Mouse (Mus musculus) heart, embryonic 10.5 days (tissue): ENCODE data around the gene Cic. TPM values are rescaled to one million over a fixed set of nuclear protein-coding genes. Genes with fewer than 3 reads are reported as not detected.

Source experiments
- DNase-seq: peaks from one replicate; pipeline ENCODE4 v3.0.0-alpha.2; 2017; ENCODE audit warnings: low spot score
- H3K27ac ChIP-seq: fragments of 300-500 bp; sonication (generic); 2 replicates; pipeline ENCODE4 v1.5.1; 2016; ENCODE audit warnings: mild to moderate bottlenecking
- H3K27me3 ChIP-seq: fragments of 300-500 bp; sonication (generic); 2 replicates; pipeline ENCODE4 v1.6.1; 2016; ENCODE audit warnings: mild to moderate bottlenecking; ENCODE audit not compliant: poor library complexity, insufficient read depth, severe bottlenecking
- H3K36me3 ChIP-seq: fragments of 300-500 bp; sonication (generic); 2 replicates; pipeline ENCODE4 v1.6.1; 2016; ENCODE audit warnings: mild to moderate bottlenecking, moderate library complexity
- H3K4me1 ChIP-seq: fragments of 300-500 bp; sonication (generic); 2 replicates; pipeline ENCODE4 v1.6.1; 2016; ENCODE audit warnings: mild to moderate bottlenecking
- H3K4me3 ChIP-seq: fragments of 300-500 bp; sonication (generic); 2 replicates; pipeline ENCODE4 v1.5.1; 2016; ENCODE audit warnings: mild to moderate bottlenecking, moderate library complexity
- H3K9me3 ChIP-seq: fragments of 300-500 bp; sonication (generic); 2 replicates; pipeline ENCODE4 v1.6.1; 2016; ENCODE audit warnings: mild to moderate bottlenecking, moderate library complexity
- WGBS: fragments of 180-500 bp; shearing (Covaris S2); methylation state at CpG from one replicate; pipeline ENCODE4 v1.1.7; 2016; 5-methylcytosine and 5-hydroxymethylcytosine counted together
- polyA plus RNA-seq: library from polyadenylated mRNA; unstranded; fragments of >200 nt; fragmentation: Nextera tagmentation; extraction: Ambion mirVana; gene quantifications from 2 replicates; pipeline ENCODE4 v1.2.1, GENCODE M21; 2016

The Cic gene
- polyA plus RNA-seq, 1 experiment from 2014 or later: 28.7 TPM

DNA sequence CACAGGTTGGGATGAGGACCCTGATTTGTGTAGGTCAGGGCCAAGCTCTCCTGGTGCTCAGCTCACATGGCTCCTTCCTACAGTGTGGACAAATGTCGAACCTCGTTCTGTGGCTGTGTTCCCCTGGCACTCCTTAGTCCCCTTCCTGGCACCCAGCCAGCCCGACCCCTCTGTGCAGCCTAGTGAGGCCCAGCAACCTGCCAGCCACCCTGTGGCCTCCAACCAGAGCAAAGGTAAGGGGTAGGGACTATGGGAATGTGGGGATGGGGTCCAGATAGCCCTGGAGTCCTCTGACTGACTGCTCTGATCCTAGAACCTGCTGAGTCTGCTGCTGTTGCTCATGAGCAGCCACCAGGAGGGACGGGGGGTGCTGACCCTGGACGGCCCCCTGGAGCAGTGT lies 17.3 kb downstream of the Cic start:
- 74% methylated on average over 5 of the region's 5 CpGs for WGBS
- no peaks in the 10 kb centered on the region for H3K27me3 ChIP-seq
- no peak for DNase-seq
- H3K36me3 ChIP-seq: peaks cover 53% of the 10 kb centered on the region
- peaks cover 46% of the 10 kb centered on the region for H3K4me1 ChIP-seq
- no peaks in the 10 kb centered on the region; the same call in 1 of the 2 replicates for H3K9me3 ChIP-seq
- H3K4me3 ChIP-seq: no peak overlapping the region
- 0 out of 2 replicates have a peak overlapping the region, but pooled peaks have one; percentile 25 for H3K27ac ChIP-seq

DNA sequence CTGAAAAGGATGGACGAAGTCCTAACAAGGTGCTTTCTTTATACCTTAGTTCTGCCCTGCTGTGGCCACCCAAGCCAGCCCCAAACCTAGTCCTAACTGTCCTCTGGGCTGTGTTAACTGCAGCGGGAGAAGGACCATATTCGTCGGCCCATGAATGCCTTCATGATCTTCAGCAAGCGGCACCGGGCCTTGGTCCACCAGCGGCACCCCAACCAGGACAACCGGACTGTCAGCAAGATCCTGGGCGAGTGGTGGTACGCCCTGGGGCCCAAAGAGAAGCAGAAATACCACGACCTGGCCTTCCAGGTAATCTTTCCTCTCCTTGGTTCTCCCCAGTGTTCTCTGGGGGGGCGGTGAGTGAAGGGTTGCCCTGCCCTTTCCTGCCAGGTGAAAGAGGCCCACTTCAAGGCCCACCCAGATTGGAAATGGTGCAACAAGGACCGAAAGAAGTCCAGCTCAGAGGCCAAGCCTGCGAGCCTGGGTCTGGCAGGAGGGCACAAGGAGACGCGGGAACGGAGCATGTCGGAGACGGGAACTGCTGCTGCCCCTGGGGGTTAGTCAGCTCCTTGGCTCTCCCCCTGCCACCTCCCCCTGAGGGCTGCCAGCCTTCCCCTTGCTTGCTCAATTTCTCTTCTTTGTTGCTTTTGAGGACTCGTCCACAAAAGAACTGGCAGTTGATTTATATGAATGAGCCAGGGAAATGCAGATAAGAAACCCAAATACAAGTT lies 18.2 kb downstream of the Cic start:
- peaks cover 62% of the 10 kb centered on the region for H3K36me3 ChIP-seq
- H3K4me1 ChIP-seq: peaks cover 39% of the 10 kb centered on the region
- DNase-seq: no peak
- WGBS: 88% methylated on average over 20 of the region's 20 CpGs
- no peaks in the 10 kb centered on the region; the same call in 1 of the 2 replicates for H3K9me3 ChIP-seq
- H3K27me3 ChIP-seq: no peaks in the 10 kb centered on the region
- H3K4me3 ChIP-seq: no peak overlapping the region
- H3K27ac ChIP-seq: no peak overlapping the region

DNA sequence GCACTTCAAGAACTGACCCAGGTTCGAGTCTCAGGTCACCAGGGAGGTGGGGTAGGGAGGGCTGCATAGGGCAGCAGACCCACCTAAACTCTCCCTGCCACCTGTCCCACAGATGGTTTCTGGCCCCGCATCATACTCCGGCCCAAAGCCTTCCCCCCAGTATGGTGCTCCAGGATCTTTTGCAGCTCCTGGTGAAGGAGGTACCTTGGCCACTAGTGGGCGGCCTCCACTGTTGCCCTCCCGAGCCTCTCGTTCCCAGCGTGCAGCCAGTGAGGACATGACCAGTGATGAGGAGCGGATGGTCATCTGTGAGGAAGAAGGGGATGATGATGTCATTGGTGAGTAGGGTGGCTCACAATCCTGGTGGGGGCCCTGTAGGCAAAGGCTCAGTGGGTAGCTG lies 19.5 kb downstream of the Cic start:
- 79% methylated on average over 8 of the region's 8 CpGs for WGBS
- Histone ChIP-seq H3K27me3 (no peaks in the 10 kb centered on the region), H3K9me3 (no peaks in the 10 kb centered on the region; the same call in 1 of the 2 replicates), H3K4me1 (peaks cover 27% of the 10 kb centered on the region), H3K36me3 (peaks cover 75% of the 10 kb centered on the region), H3K4me3 (no peak overlapping the region), H3K27ac (no peak overlapping the region)
- DNase-seq: no peak

DNA sequence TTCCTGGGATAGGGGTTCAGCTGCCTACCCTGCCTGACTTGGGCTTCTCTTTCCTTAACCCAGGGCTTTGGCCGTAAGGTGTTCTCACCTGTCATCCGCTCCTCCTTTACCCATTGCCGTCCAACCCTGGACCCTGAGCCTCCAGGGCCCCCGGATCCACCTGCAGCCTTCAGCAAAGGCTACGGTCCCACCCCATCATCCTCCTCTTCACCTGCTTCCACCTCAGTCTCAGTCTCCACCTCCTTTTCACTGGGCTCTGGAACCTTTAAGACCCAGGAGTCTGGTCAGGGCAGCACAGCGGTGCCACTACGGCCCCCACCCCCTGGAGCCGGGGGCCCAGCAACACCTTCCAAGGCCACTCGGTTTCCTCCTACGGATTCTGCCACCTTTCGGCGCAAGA lies 20.5 kb downstream of the Cic start:
- Histone ChIP-seq H3K36me3 (peaks cover 85% of the 10 kb centered on the region), H3K4me1 (peaks cover 30% of the 10 kb centered on the region), H3K4me3 (no peak overlapping the region), H3K27ac (no peak overlapping the region), H3K9me3 (no peaks in the 10 kb centered on the region; the same call in 1 of the 2 replicates), H3K27me3 (no peaks in the 10 kb centered on the region)
- no peak for DNase-seq
- WGBS: 88% methylated on average over 12 of the region's 12 CpGs

DNA sequence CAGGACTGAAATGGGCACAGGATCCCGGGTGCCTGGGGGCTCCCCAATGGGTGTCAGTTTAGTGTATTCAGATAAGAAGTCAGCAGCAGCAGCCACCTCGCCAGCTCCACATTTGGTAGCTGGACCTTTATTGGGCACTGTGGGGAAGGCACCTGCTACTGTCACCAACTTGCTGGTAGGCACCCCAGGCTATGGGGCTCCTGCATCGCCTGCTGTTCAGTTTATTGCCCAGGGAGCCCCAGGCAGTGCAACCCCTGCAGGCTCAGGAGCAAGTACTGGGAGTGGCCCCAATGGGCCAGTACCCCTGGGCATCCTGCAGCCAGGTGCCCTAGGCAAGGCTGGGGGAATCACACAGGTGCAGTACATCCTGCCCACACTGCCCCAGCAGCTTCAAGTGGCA lies 21.2 kb downstream of the Cic start:
- DNase-seq: no peak
- Histone ChIP-seq H3K27ac (no peak overlapping the region), H3K4me3 (no peak overlapping the region), H3K27me3 (no peaks in the 10 kb centered on the region), H3K36me3 (peaks cover 92% of the 10 kb centered on the region), H3K4me1 (peaks cover 30% of the 10 kb centered on the region), H3K9me3 (no peaks in the 10 kb centered on the region; the same call in 1 of the 2 replicates)
- 93% methylated on average over 3 of the region's 3 CpGs for WGBS

DNA sequence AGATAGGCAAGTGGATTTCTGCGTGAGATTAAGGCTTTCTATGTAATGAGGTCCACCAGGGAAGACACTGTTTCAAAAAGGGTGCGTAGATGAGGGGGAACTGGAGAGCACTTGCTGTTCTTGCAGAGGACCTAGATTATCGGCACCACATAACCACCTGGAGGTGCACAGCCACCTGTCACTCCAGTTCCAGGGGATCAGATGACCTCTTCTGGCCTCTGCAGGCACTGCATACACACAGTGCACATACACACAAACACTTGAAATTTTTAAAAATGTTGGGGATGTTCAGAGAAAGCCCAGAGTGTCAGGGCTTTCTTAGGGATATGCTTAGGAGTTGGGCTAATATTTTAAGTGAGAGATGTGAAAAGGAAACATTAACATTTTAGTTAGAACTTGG lies 22.4 kb downstream of the Cic start:
- DNase-seq: no peak
- peaks cover 22% of the 10 kb centered on the region for H3K4me1 ChIP-seq

DNA sequence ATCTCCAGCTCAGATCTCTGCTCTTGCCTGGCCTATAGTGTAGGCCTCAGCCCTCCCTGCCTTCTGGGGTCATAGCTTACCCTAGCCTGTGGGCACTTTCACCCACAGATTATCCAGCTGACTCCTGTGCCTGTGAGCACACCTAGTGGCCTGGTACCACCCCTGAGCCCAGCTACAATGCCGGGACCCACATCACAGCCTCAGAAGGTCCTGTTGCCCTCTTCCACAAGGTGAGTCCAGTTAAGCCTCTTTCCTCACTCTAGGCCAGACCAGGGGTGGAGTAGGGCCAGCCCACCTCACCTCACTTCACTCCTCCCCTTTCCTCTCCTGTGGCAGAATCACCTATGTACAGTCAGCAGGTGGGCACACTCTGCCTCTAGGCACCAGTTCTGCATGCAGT lies 23.0 kb downstream of the Cic start:
- DNase-seq: no peak
- Histone ChIP-seq H3K4me1 (peaks cover 19% of the 10 kb centered on the region), H3K36me3 (peaks cover 99% of the 10 kb centered on the region), H3K4me3 (no peak overlapping the region), H3K27ac (no peak overlapping the region), H3K9me3 (no peaks in the 10 kb centered on the region; the same call in 1 of the 2 replicates), H3K27me3 (no peaks in the 10 kb centered on the region)
- WGBS: 93% methylated on average over 1 of the region's 1 CpGs

More for the DNA sequence above, 22.4 kb downstream of the Cic start:
- no peaks in the 10 kb centered on the region for H3K27me3 ChIP-seq
- H3K27ac ChIP-seq: no peak overlapping the region
- H3K9me3 ChIP-seq: no peaks in the 10 kb centered on the region; the same call in 1 of the 2 replicates
- H3K36me3 ChIP-seq: peaks cover 99% of the 10 kb centered on the region
- H3K4me3 ChIP-seq: no peak overlapping the region
- WGBS: 94% methylated on average over 3 of the region's 3 CpGs

DNA sequence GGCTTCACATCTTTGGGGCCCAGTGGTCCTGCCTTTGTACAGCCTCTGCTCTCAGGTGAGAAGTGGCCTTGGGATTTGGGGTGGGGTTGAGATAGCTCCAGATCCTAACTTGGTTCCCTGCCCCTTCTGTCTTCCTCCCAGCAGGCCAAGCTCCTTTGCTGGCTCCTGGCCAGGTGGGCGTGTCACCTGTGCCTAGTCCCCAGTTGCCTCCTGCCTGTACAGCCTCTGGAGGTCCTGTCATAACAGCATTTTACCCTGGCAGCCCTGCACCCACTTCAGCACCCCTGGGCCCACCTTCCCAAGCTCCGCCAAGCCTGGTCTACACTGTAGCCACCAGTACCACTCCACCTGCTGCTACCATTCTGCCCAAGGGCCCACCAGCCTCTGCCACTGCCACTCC lies 23.4 kb downstream of the Cic start:
- no peak overlapping the region for H3K4me3 ChIP-seq
- no peak overlapping the region for H3K27ac ChIP-seq
- DNase-seq: no peak
- no peaks in the 10 kb centered on the region; the same call in 1 of the 2 replicates for H3K9me3 ChIP-seq
- H3K4me1 ChIP-seq: peaks cover 20% of the 10 kb centered on the region
- H3K27me3 ChIP-seq: no peaks in the 10 kb centered on the region
- WGBS: 93% methylated on average over 2 of the region's 2 CpGs
- peaks cover 99% of the 10 kb centered on the region for H3K36me3 ChIP-seq

DNA sequence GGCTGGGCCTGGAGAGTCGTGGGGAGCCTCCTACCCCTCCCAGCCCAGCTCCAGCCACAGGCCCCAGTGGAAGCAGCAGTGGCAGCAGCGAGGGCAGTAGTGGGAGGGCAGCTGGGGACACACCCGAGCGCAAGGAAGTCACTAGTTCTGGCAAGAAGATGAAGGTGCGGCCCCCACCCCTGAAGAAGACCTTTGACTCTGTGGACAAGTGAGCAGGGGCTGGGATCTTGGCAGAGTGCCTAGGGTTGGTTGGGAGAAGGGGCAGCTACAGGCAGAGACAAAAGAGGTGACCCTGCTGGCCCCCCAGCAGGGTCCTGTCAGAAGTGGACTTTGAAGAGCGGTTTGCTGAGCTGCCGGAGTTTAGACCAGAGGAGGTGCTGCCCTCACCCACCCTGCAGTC lies 24.6 kb downstream of the Cic start:
- Histone ChIP-seq H3K36me3 (peaks cover 90% of the 10 kb centered on the region), H3K27ac (0 out of 2 replicates have a peak overlapping the region, but pooled peaks have one; percentile 42), H3K4me3 (no peak overlapping the region), H3K27me3 (no peaks in the 10 kb centered on the region), H3K9me3 (no peaks in the 10 kb centered on the region; the same call in 1 of the 2 replicates), H3K4me1 (peaks cover 31% of the 10 kb centered on the region)
- WGBS: 71% methylated on average over 7 of the region's 7 CpGs
- no peak for DNase-seq

DNA sequence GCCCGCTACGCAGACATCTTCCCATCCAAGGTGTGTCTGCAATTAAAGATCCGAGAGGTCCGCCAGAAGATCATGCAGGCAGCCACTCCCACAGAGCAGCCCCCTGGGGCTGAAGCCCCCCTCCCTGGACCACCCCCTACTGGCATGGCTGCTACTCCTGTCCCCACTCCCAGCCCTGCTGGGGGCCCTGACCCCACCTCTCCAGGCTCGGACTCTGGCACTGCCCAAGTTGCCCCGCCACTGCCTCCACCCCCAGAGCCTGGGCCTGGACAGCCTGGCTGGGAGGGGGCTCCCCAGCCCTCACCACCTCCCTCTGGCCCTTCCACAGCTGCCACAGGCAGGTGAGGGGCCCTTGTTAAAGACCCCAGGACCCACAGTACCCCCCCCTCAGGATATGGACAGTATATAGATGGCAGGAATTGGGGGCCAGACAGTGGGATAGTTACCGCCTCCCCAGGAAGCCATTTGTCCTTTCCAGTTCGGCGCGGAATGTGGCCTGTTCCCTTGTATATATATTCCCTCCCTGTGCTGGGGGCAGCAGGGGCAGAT lies 25.8 kb downstream of the Cic start:
- H3K9me3 ChIP-seq: no peaks in the 10 kb centered on the region; the same call in 1 of the 2 replicates
- no peaks in the 10 kb centered on the region for H3K27me3 ChIP-seq
- DNase-seq: no peak
- peaks cover 37% of the 10 kb centered on the region for H3K4me1 ChIP-seq
- H3K27ac ChIP-seq: peak overlapping the region; percentile 60
- peaks cover 78% of the 10 kb centered on the region for H3K36me3 ChIP-seq
- WGBS: 76% methylated on average over 10 of the region's 10 CpGs
- H3K4me3 ChIP-seq: no peak overlapping the region; the same call in 1 of the 2 replicates

DNA sequence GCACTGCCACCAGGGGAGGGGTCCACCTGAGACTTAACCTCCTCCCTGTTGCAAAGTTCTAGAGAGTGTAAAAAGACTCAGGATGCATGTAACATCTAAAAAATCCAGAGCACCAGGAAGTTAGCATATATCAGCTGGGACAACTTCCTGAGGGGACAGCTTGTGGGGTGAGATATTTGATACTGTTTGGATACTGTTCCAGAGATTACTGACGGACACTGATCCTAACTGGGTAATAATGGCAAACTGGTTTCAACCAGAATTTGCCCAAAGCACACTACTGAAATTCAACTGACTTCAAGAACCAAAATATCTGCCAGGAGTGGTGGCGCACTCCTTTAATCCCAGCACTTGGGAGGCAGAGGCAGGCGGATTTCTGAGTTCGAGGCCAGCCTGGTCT lies 27.0 kb downstream of the Cic start:
- H3K4me1 ChIP-seq: peaks cover 41% of the 10 kb centered on the region
- H3K9me3 ChIP-seq: no peaks in the 10 kb centered on the region; the same call in 1 of the 2 replicates
- no peak for DNase-seq
- H3K4me3 ChIP-seq: no peak overlapping the region
- H3K36me3 ChIP-seq: peaks cover 66% of the 10 kb centered on the region
- H3K27ac ChIP-seq: no peak overlapping the region
- 87% methylated on average over 4 of the region's 4 CpGs for WGBS
- no peaks in the 10 kb centered on the region for H3K27me3 ChIP-seq

DNA sequence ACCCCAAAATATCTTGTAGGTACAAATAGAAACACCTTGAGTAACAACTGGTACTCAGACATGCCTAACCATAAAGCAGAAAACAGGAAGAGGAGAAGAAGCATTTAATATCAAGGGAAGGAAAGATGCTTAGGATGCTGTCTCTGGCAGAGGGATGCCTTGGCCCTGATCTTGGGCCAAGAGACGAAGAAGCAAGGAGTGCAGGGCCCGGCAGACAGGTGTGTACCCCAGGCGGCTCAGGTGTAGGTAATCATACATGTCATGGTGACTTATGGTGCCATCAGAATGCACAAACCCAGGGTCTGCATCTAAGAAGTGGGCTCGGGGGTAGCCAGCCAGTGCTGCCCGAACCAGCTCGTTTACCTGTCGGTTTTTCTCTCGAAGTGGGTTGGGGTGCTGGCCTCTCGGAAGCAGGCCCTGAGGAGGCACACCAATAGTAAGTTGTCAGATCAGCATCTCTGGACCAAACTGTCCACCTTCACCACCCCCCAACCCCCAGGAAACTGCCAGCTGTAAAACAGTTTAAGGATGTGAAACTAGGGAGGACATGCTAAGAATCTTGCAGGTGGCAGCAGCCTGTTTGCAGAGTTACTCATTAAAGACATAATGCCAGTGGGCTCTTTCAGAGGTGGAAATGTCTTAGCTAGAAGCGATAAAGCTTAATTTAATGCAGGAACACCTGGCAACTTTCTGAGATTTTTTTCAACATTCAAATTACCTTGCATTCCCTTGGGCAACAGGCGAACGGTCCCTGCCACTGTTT lies 27.6 kb downstream of the Cic start:
- Histone ChIP-seq H3K9me3 (no peaks in the 10 kb centered on the region), H3K27me3 (no peaks in the 10 kb centered on the region), H3K4me3 (no peak overlapping the region), H3K4me1 (peaks cover 41% of the 10 kb centered on the region), H3K36me3 (peaks cover 59% of the 10 kb centered on the region), H3K27ac (no peak overlapping the region)
- 88% methylated on average over 12 of the region's 12 CpGs for WGBS
- DNase-seq: peak; percentile 72

DNA sequence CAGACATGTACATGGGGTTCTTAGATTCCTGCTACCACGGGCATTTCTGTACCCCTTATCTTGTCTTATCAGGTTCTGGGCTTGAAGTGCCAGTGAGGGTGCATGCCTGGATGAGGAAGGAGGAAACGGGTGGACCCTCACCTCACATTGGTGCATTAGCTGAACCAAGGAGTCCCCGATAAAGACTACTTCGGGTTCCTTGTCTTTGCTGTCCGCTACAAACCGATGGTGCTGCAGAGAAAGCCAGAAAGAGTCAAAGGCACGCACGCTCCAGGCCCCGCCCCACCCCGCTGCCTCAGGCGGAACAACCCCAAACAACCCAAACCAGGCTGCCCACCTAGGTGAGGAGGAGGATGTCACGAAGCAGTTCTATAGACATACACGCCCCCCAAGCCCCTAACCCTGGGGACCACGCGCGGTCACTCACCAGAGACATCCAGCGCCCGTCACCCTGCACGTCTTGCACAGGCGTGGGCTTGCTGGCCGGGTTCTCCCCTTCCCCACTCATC lies 29.5 kb downstream of the Cic start:
- peak overlapping the region; percentile 98 for H3K27ac ChIP-seq
- H3K9me3 ChIP-seq: no peaks in the 10 kb centered on the region
- peak; percentile 80 for DNase-seq
- H3K4me3 ChIP-seq: peak overlapping the region; percentile 93
- no peaks in the 10 kb centered on the region for H3K27me3 ChIP-seq
- peaks cover 41% of the 10 kb centered on the region for H3K36me3 ChIP-seq
- peaks cover 41% of the 10 kb centered on the region for H3K4me1 ChIP-seq
- under 1% methylated on average over 21 of the region's 21 CpGs for WGBS
